Mouse (Mus musculus) cerebellum, postnatal 25 days (tissue): ENCODE data around the gene Alkbh7.

Source experiments
- DNase-seq, 2 experiments: peaks; one replicate each; pipeline ENCODE4 v3.0.0; 2021; ENCODE audit warnings: mixed read lengths in 2 of 2

Gene Alkbh7

DNA sequence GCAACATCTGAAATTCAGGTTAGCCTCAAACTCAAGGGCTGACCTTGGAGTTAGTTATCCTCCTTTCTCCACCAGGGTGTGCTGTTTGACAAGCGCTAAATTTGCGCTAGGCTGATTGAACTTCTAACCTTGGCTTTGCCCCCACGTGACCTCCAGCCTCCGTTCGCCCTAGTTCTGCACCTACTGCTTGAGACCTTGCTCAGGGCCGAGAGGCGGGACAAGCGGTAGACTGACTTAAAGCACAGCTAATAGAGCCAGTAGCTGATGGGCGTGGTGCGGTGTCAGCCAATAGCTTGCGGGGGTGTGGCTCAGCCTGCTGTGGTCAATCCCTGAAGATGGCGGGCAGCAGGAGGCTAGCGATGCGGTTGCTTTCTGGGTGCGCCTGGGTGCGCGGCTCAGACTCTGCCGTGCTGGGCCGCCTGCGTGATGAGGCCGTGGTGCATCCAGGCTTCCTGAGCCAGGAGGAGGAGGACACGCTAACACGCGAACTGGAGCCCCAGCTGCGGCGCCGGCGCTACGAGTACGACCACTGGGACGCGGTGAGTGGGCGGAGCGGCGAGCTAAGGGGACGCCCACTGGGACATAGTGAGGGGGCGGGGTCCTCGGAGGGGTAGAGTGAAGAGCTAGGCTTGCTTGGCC lies at the start of gene Alkbh7:
TSS of gene Alkbh7 (plus strand) at position 311 of the 639 bp plus-strand sequence.
- DNase-seq, result peak; percentile 93 to 95

DNA sequence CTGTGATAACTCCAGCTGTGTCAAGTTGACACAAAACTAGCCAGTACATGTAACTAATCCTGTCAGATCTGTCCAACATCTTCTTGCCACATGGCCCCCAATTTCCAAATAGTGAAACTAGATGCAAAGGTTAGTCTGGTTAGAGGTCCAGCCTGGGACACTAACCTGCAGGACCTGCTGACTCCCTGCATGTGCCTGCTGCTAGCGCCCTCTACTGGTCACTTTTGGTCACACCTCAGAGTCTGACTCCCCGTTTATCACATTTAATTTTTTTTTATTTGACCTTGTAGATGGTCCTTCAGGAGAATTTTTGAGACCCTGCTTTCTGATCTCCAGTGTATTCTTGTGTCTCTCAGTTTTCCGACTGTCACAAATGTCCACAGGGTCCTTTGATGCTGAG lies 46.2 kb upstream of the Alkbh7 start:
- peak; percentile 65 to 78 for DNase-seq

DNA sequence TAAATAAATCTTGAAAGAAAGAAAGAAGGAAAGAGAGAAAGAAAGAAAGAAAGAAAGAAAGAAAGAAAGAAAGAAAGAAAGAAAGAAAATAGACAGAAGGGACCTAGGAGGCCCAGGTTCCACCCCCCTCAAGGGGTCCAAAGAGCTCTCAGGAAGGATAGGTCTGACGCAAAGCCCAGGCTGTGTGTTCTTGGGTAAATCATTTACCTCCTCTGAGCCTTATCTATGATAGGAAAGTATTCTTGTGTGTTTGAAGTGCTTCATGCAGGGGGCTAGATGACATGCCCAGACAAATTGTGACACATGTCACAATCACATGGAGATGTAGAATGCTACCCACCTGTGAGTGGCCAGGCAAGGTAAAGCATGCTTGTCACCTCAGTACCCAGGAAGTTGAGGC lies 44.5 kb upstream of the Alkbh7 start:
- DNase-seq, result no peak

DNA sequence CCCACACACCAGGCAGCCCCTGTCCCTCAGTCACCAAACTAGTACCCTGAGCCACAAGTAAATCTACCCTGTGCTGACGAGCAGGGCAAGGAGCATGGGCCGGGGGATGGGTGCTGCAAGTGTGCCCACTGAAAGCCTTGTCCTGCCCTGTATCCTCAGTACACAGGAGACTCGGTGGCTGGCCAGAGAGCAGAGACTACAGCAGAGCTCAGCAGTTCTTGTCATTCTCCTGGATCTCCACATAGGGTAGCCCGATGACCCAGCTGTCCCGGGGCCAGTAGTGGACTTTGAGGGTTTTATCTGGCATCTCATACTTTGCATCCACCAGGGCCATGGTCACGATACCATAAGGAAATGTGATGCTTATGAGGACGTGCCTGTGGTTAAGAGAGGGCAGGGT lies 42.3 kb upstream of the Alkbh7 start:
- no peak for DNase-seq

DNA sequence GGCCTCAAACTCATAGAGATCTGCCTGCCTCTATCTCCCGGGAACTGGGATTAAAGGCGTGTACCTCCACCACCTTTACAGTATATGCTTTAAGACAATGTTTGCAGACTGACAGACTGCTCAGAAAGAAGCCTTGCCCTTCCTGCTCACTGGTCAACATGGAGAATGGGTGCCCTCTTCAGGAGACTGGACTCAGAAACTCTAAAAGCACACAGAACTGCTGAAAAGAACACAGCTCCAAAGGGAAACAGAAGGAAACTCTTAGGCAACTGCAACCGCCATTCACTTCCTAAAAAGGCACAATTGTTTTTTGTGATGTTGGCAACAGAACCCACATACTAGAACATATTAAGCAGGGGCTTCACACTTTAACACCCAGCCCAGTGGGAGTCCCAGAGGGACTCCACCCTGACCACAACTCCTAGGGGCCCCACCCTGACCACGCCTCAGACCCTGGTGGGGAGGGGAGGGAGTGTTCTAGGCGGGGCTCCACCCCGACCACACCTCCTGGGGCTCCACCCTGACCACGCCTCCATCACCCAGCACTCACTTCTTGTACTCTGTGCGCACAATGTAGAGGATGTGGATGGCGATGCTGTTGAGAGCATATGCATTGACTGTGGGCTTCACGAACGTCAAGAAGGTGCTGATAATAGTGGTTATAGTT lies 39.2 kb upstream of the Alkbh7 start:
- DNase-seq, result no peak

DNA sequence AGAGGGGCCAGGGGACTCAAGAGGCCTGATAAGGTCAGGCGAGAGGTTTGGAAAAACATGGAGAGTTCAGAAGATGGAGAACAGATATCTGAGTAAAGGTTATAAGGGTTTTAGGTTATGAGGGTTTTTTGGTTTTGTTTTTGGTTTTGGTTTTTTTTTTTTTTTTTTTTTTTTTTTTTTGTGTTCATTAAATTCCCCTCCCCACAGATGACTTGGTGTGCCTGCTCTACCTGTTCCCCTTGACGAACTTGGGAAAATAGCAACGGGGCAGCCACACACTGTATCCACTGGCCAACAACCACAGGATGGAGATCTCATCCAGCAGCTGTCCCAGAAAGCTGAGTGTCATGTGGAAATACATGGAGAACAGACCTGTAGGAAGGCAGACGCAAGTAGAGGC lies 38.5 kb upstream of the Alkbh7 start:
- no peak for DNase-seq

DNA sequence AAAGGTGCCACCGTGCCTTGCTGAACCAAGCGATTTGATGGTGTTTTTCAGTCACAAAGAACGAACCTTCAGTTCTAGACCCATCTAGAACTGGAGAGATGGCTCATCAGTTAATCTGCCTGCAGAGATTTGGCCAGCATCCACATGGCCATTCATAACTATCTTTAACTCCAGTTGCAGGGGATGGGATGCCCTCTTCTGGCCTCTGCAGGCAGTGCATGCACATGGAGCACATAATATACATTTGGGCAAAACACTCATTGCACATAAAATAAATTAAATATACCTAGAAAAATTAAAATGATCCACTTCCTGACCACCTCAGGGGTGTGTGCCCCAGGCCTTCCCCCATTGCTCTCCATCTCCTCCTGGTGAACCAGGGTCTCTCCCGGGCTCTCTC lies 35.3 kb upstream of the Alkbh7 start:
- no peak for DNase-seq

DNA sequence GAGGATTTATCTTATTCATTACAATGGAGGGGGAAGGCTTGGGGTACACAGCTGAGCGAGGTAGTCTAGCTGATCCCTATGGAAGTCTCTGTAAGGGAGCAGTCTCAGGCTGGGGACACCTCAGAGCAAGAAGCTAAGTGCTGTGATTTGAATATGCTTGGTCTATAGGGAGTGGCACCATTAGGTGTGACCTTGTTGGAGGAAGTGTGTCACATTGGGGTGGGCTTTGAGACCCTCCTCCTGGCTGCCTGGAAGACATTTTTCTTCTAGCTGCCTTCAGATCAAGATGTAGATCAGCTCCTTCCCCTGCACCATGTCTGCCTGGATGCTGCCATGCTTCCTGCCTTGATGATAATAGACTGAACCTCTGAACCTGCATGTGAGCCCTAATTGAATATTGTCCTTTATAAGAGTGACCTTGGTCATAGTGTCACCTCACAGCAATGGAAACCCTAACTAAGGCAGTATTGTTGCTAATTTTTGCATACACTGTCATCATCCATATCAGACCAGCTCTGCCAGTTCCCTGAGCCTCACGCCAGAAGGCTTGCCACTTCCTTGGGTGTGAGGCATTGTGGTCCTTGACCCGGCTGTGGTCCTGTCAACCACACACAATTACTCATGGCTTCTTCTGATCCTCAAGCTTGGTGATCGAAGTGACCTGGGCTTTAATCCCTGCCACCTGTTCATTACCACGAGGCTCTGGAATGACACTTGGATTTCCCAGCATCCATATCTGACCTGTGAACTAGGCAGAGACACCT lies 34.3 kb upstream of the Alkbh7 start:
- no peak for DNase-seq

DNA sequence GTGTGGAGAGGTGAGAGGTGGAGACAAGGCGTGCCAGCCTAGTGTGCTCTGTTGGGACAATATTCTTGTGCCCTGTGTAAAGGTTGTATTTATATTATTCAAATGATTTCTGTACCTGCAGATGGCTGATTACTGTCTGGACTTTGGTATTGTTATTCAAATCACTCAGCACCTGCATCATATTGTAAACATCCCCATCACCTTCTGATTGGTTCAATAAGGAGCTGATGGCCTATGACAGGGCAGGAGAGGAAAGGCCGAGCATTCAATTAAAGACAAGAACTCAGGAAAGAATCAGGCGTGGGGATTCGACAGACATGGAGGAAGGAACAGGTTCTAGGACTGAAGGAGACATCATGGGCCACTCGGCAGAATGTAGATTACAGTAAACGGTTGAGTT lies 33.5 kb upstream of the Alkbh7 start:
- DNase-seq, result no peak

DNA sequence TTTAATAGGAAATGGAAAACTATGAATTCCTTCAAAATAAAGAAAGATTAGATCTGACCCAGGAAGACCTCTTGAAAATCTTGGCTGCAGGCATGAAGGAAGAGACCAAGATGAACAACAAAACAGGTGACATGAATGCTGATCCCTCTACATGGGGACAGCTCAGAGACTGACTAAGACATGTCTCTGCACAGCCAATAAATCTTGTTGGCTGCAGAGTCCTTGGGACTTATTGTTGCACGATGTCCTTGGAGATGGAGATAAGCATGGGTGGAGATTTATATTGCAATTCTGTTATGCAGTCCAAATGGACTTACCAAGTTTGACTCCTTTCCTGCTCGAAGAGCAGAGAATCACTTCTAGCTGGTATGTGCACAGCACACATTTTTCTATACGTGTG lies 27.8 kb upstream of the Alkbh7 start:
- no peak for DNase-seq

DNA sequence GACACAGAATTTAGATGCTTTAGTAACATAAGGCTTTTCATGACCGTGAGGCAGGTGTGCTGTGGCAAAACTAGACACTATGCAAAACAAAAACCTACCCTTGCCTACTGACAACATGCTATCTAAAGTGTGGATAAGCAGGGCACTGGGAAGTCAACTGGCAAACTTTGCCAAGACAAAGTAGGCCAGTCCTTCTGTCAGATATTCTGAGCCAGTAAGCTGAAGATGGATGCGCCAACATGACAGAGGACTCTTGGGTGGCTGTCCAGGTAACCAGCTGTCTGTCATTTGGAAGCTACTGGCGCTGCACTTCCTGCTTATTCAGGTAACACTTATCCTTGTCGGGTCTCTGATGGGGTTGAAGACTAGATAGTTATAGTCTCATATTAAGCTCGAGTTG lies 27.1 kb upstream of the Alkbh7 start:
- DNase-seq, result no peak

DNA sequence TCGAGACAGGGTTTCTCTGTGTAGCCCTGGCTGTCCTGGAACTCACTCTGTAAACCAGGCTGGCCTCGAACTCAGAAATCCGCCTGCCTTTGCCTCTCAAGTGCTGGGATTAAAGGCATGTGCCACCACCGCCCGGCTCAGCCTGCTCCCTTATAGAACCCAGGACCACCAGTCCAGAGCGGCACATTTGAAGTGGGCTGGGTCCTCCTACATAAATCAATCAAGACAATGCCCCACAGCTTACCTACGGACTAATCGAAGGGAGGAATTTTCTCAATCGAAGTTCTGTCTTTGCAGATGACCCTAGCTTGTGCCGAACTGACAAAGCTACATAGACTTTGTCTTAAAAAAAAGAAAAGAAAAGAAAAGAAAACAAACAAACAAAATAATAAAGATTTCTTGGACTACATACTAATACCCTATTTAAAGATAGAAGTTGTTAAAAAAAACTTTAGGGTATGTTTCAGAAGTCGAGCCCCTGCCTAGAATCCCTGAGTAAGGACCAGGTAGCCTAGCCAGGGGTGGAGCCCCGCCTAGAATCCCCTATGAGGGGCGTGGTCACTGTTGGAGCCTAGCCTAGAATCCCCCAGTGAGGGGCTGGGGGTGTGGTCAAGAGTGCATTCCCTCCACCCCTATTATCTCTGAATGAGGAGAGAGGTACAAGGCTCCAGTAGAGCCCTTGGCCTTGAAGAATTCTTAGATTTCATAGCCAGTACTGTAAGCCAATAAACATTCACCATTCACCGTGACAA lies 23.0 kb upstream of the Alkbh7 start:
- no peak for DNase-seq

DNA sequence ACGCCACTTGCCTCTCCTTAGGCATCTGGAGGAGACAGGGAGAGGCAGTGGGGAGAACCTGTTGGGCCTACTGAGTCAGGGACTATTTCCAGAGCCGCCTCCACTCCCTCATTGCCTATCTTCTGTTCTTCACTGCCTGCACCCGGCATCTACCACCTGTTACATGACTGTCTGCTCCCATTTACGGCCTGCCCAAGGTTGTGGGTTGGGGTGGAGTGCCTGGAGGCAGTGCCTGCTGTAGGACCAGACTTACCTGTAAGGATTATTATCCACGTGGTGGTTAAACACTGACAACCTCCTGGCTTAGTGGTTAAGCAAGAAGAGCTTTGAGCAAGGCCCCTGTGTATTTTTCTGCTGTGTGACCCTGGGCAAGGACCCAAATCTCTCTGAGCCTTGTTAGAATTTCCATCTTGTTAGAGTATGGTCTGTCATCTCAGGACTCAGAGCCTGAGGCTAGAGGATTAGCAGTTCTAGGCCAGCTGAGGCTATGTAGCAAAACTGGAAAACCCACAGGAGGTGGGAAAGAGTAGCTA lies 22.4 kb upstream of the Alkbh7 start:
- DNase-seq, result no peak

DNA sequence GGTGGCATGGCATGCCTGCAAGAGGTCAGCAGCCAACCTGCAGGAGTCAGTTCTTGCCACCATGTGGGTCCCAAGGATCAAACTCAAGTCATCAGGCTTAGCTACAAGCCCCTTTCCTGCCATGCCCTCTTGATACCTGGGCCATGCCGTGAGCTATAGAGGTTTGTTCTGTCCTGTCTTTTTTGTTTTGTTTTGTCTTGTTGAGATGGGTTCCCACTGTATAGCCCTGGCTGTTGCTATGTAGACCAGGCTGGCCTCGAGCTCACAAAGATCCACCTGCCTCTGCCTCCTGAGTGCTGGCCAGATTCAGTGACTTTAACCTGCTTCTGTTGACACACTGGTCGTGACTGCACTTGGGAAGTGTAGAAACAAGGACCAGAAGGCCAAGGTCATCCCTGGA lies 21.7 kb upstream of the Alkbh7 start:
- no peak for DNase-seq

DNA sequence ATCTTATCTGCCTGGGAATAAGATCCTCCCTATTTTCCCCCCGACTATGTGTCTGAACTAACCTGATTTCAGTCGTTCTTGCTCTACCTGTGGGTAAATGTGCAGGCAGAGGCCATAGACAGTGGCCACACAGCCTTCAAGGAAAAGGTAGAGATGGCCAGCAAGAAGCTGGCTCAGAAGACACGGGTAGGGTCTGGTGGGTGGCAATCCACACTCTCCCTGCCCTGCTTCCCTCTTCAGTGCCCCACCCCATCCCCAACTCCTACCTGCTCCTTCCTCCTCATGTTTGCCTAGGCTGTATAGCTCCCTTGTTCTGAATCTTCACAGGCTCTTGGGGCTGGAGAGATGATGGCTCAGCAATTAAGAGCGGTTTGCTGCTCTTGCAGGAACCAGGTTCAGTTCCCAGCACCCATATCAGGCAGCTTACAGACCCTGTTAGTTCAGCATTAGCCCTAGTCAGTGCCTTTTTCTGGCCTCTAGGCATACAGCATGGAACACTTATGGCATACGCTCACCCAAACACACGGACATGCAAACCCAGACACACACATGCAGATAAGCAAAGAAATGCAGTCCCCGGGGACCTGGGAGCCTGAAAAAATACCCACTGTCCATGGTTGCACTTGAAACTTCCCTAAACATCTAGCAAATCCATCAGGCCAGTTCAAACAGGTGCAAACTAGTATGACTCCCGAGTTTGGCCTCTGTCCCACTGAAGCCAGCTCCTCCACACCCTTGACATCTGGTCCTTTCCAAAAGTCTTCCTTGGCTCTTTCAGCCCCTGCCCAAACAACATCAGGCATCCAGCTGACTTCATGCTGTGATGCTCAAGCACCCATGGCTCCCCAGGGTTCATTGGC lies 20.4 kb upstream of the Alkbh7 start:
- DNase-seq, result no peak

DNA sequence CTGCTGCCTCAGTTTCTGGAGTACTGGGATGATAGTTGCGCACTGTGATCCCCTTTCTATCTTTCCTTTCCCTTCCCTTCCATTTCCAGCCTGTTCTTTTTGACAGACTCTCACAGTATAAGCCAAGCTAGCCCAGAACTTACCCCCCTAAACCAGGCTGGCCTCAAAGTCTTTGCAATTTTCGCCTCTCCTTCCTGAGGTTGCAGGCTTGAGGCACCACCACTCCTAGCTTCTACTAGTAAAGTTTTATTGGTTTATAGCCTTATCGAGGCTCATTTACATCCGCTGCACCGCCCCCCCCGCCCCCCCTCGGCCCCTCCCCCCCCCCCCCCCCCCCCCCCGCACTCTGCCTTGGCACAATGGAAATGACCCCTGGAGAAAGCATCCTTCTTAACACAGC lies 17.6 kb upstream of the Alkbh7 start:
- DNase-seq, result no peak

DNA sequence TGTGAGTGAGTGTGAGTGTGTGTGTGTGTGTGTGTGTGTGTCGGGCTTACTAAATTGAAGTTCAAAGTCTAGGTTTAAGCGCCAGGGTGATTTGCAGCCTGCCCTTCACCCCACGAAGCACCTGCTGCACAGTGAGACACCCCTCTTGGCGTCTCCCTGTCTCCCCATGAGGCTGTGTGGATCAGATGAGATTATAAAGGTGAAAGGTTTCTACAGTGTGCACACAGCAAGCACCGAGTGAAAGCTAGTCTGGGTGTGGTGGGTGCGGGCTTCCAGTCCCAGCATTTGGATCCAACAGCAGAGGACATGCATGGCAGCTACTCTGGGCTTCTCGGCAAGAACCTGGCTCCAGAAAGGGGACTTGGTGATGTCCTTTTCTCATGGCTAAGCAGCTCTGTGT lies 16.1 kb upstream of the Alkbh7 start:
- no peak for DNase-seq

DNA sequence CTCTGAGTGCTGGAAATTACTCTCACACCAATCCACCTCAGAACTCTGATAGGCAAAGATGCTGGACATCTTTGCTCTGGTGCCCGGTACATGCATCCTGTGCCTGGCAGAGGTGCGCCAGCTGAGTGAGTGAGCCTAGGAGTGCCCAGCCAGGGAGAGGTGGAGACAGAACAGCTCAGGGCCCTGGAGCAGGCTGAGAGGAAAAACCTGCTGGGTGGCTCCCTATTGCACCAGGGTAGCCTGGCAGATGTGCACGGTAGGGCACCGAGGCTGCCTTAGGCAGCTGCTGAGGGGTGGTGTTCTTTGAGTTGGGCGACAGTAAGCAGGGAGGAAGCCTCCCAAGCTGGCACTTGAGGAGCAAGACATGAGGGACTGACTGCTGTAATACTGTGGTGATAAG lies 15.1 kb upstream of the Alkbh7 start, which contains the start of gene Acer1:
TSS of gene Acer1 (minus strand) at position 114 of the 400 bp plus-strand sequence.
- DNase-seq, result no peak

DNA sequence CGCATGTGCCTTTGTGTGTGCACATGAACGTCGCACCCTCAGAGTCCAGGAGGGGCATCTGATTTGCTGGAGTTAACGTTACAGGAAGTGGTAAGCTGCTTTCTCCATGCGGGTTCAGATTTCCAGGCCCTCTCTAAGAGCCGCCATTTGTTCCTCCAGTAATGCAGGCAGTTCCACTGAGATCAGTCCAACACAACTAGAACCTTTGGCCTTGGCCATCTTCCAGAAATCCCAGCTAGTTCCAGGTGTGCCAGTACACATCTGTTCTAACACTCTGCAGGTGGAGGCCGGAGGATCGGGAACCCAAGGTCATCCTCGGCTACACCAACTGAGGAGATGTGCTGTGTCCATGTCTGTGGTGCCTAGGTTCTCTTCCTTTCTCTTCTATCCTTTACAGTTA lies 12.3 kb upstream of the Alkbh7 start:
- no peak for DNase-seq

DNA sequence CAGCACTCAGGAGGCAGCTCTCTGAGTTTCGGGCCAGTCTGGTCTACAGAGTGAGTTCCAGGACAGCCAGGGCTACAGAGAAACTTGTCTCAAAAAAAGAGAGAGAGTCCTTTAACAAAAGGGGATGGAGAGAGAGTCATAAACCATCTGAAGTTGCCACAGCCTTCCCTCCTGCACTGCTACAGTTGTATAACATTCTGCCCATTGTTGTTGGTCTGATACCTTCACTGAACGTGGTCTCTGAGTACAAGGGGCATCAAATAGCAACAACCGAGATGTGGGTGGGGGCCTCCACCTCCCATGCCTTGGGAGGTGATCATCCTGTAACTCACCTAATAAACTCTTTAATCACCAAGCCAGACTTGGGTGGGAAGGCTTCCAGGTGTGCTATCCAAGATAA lies 11.5 kb upstream of the Alkbh7 start:
- no peak for DNase-seq

DNA sequence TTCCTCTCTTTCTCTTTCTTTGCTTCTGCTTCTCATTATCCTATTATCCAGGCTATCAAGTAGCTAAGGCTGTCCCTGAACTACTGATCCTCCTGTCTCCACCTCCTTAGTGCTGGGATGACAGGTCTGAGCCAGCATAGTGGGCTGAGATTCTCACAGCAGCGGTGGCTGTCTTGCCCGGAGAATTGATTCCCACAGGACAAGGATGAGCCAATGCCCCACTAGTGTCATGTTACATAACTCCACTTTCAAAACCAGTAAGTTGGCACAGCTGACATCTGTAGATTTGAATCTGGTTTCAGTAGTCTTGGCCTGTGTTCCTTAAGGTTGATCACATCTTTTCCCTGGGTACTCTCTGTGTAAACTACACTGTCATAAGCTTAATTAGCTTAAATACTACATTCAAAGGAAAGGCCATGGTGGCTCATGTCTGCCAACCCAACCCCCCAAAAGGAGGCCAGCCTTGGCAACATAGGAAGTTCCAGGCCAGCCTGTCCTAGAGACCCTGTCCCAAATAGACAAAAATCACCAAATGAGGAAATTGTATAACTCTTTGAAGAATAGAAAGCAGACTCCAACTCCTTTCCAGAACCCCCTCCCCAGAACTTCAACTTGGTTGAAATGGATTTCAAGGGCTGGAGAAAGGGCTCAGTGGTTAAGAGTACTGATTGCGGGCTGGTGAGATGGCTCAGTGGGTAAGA lies 10.9 kb upstream of the Alkbh7 start:
- DNase-seq, result no peak
